Mouse (Mus musculus) adrenal gland, adult 10 weeks (tissue): ENCODE measurements around the gene Ddi1. TPM values are rescaled to one million over a fixed set of nuclear protein-coding genes. Genes with fewer than 3 reads are reported as not detected.

Source experiments
- polyA plus RNA-seq: library from polyadenylated mRNA; stranded (reverse); fragments of 350-450 nt; fragmentation: Illumina TruSeq; extraction: RNeasy Lipid Tissue Mini Kit (QIAGEN cat#74804); gene quantifications from one replicate; pipeline ENCODE4 v1.2.3, GENCODE M21; 2014; ENCODE audit warnings: low read depth, low replicate concordance

The Ddi1 gene
- not detected for polyA plus RNA-seq

DNA sequence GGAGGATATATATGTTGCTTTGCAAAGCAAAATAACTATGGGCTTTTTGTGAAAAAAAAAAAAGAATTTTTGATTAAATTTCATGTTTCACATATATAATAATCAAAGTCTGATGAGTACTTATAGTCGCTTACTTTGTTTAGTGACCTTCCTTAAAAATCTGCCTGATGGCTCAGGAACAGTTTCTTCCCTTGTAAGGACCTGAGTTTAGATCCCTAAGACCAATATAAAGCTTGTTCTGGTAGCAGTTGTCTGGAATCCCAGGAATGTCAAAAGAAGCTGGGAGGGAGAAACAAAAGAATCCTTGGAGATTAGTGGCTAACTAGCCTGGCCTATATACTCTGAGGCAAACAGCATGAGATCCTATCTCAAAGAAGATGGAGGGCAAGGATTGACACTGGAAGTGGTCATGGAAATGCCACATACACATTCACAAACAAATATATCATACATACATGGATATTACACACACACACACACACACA is at the start of gene Ddi1:
Gene Ddi1, minus strand, starts transcription at position 51 of the 485 bp plus-strand sequence.

Other genes with a start within 250 kb of the Ddi1 start
- gene Pdgfd, start 101.3 kb downstream of the Ddi1 start, polyA plus RNA-seq = 284 TPM